Mouse (Mus musculus) lung, postnatal 0 days (tissue): Measurements from ENCODE around the gene Tmc8.

Source experiments
- CTCF ChIP-seq: IDR thresholded peaks from 2 replicates; pipeline ENCODE4 v1.5.1; 2016; ENCODE audit warnings: antibody characterized with exemption, mild to moderate bottlenecking
- EP300 ChIP-seq: IDR thresholded peaks from 2 replicates; pipeline ENCODE4 v1.6.1; 2016; ENCODE audit warnings: antibody characterized with exemption, mild to moderate bottlenecking, control low read depth

- TF ChIP-seq CTCF: no peak
- TF ChIP-seq EP300: no peak
These were observed 3.8 kb upstream of the Tmc8 start for GRCm38 (mm10) chr11:117778031-117778430.
